Mouse (Mus musculus): ENCODE measurements around the gene Gmpr2. TPM values are rescaled to one million over a fixed set of nuclear protein-coding genes. Genes with fewer than 3 reads are reported as not detected.

Gene Gmpr2
- total and polyA plus RNA-seq, 2 experiments from 2014 or later: 24.3 to 36.9 TPM

- ATAC-seq (no peak), DNase-seq (ENCODE audit: low spot score) (no peak)
- H3K27ac ChIP-seq: no peak overlapping the region
- WGBS: 89% methylated on average over 7 of the region's 7 CpGs
- no peak overlapping the region for H3K4me3 ChIP-seq (ENCODE audit: low read length)
- no peaks in the 10 kb centered on the region for H3K4me1 ChIP-seq (ENCODE audit: insufficient read depth, low read length)
- H3K27me3 ChIP-seq (ENCODE audit: insufficient read depth, low read length): no peaks in the 10 kb centered on the region
- no peak for TF ChIP-seq CTCF (IDR thresholded peaks at IDR 0.05; ENCODE audit: low read depth)
- H3K36me3 ChIP-seq (ENCODE audit: insufficient read depth, low read length): no peaks in the 10 kb centered on the region
- no peak overlapping the region for H3K4me2 ChIP-seq (ENCODE audit: low read depth, low read length)
- no peaks in the 10 kb centered on the region for H3K9me3 ChIP-seq (ENCODE audit: low read length)
- H3K9ac ChIP-seq (replicated peaks; ENCODE audit: low read length): no peak overlapping the region
Measured at GRCm38 (mm10) chr14:55651528-55651927, 20.2 kb upstream of the Gmpr2 start.

- Histone ChIP-seq H3K36me3 (ENCODE audit: insufficient read depth, low read length) (peaks cover 8% of the 10 kb centered on the region; the same call in 1 of the 2 replicates), H3K27ac (no peak overlapping the region), H3K27me3 (ENCODE audit: insufficient read depth, low read length) (no peaks in the 10 kb centered on the region), H3K4me2 (ENCODE audit: low read depth, low read length) (no peak overlapping the region), H3K9ac (replicated peaks; ENCODE audit: low read length) (no peak overlapping the region), H3K4me3 (ENCODE audit: low read length) (no peak overlapping the region), H3K4me1 (ENCODE audit: insufficient read depth, low read length) (no peaks in the 10 kb centered on the region; the same call in 1 of the 2 replicates), H3K9me3 (ENCODE audit: low read length) (no peaks in the 10 kb centered on the region)
- TF ChIP-seq CTCF (IDR thresholded peaks at IDR 0.05; ENCODE audit: low read depth): no peak
- WGBS: 87% methylated on average over 3 of the region's 3 CpGs
- ATAC-seq: no peak
- DNase-seq (ENCODE audit: low spot score): no peak
Measured at GRCm38 (mm10) chr14:55656935-55657334, 14.8 kb upstream of the Gmpr2 start.

DNA sequence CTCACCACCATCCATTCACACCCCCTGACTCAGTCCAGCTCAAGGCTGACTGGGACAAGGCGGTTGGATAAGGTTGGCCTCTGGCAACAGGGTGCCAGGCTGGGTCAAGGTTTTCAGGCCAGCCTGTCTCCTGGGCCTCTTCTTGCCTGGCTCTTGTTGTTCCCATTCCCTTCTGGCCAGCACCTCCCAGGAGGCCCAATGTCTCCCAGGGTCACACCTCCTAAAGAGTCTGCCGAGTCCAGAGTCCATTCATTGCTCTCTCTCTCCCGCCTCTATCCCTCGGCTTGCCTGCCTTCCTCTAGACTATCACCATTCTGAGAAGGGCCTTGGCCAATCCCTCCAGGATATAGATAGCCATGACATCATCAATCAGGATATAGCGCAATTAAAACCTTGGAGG, 13.7 kb upstream of the Gmpr2 start:
- no peak for TF ChIP-seq CTCF (IDR thresholded peaks at IDR 0.05; ENCODE audit: low read depth)
- DNase-seq (ENCODE audit: low spot score) (no peak), ATAC-seq (no peak)
- Histone ChIP-seq H3K27me3 (ENCODE audit: insufficient read depth, low read length) (no peaks in the 10 kb centered on the region), H3K4me3 (ENCODE audit: low read length) (no peak overlapping the region), H3K27ac (no peak overlapping the region), H3K36me3 (ENCODE audit: insufficient read depth, low read length) (peaks cover 14% of the 10 kb centered on the region; the same call in 1 of the 2 replicates), H3K9ac (replicated peaks; ENCODE audit: low read length) (no peak overlapping the region), H3K4me2 (ENCODE audit: low read depth, low read length) (no peak overlapping the region), H3K4me1 (ENCODE audit: insufficient read depth, low read length) (no peaks in the 10 kb centered on the region; the same call in 1 of the 2 replicates), H3K9me3 (ENCODE audit: low read length) (no peaks in the 10 kb centered on the region)
- 91% methylated on average over 5 of the region's 5 CpGs for WGBS

- Histone ChIP-seq H3K4me1 (ENCODE audit: insufficient read depth, low read length) (no peaks in the 10 kb centered on the region; the same call in 1 of the 2 replicates), H3K27me3 (ENCODE audit: insufficient read depth, low read length) (no peaks in the 10 kb centered on the region), H3K4me2 (ENCODE audit: low read depth, low read length) (peak within 1 kb of the TSS; percentile 74), H3K9me3 (ENCODE audit: low read length) (no peaks in the 10 kb centered on the region), H3K4me3 (ENCODE audit: low read length) (peak within 1 kb of the TSS; percentile 70), H3K9ac (replicated peaks; ENCODE audit: low read length) (peak within 1 kb of the TSS; percentile 76), H3K27ac (peak within 1 kb of the TSS; percentile 88), H3K36me3 (ENCODE audit: insufficient read depth, low read length) (peaks cover 21% of the 10 kb centered on the region; the same call in 1 of the 2 replicates)
- under 1% methylated on average over 39 of the region's 39 CpGs for whole genome bisulfite sequencing
- DNase-seq (ENCODE audit: low spot score): peak; percentile 96
- TF ChIP-seq CTCF (IDR thresholded peaks at IDR 0.05; ENCODE audit: low read depth): peak; percentile 69
- peak; percentile 97 for ATAC-seq
Measured at GRCm38 (mm10) chr14:55659960-55660573, 11.7 kb upstream of the Gmpr2 start, which contains the start of gene Mdp1. TSS of gene Mdp1 (minus strand) at chr14:55660508.

DNA sequence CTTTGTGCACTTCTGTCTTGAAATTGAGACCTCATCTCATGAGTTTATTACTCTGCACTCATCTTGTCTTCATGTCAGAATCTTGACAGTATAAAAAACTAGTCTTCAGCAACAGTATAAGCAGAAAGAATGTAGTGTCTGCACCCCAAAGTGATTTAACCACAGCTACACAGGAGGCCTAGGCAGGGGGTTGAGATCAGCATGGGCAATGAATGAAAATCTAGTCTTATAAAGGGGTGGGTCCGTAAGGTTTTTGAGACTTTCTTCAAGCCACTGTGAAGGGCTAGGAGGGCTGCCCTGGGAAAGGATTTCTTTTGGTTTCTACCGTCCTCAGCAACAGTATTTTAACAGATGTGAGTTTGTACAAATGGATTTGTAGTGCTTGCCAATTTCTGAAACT, 11.1 kb upstream of the Gmpr2 start:
- DNase-seq (ENCODE audit: low spot score) (no peak), ATAC-seq (no peak)
- 29% methylated on average over 2 of the region's 2 CpGs for WGBS
- Histone ChIP-seq H3K4me3 (ENCODE audit: low read length) (peak overlapping the region; percentile 70; the same call in 1 of the 2 replicates), H3K9ac (replicated peaks; ENCODE audit: low read length) (no peak overlapping the region), H3K27ac (0 out of 2 replicates have a peak overlapping the region, but pooled peaks have one; percentile 88), H3K9me3 (ENCODE audit: low read length) (no peaks in the 10 kb centered on the region), H3K4me1 (ENCODE audit: insufficient read depth, low read length) (no peaks in the 10 kb centered on the region; the same call in 1 of the 2 replicates), H3K27me3 (ENCODE audit: insufficient read depth, low read length) (no peaks in the 10 kb centered on the region), H3K36me3 (ENCODE audit: insufficient read depth, low read length) (peaks cover 21% of the 10 kb centered on the region; the same call in 1 of the 2 replicates), H3K4me2 (ENCODE audit: low read depth, low read length) (peak overlapping the region; percentile 74)
- no peak for TF ChIP-seq CTCF (IDR thresholded peaks at IDR 0.05; ENCODE audit: low read depth)

DNA sequence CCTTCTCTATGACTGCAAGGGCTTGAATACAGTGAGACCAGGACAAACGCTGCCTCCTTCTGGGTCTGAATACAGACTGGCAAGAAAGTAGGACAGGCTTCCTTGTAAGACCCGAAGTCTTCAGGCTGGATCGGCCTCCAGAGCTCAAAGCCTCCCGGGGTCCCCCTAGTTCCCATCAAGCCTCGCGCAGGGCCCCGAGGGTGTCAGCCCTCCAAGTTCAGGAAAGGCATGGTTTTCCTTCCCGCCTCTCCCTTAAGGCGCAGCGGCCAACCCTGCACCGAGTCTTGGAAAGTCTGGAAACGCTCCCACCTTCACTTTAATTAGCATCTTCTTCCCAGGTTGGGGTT, 282 bp upstream of the Gmpr2 start:
- H3K4me2 ChIP-seq (ENCODE audit: low read depth, low read length): peak overlapping the region; percentile 62
- H3K27me3 ChIP-seq (ENCODE audit: insufficient read depth, low read length): no peaks in the 10 kb centered on the region
- H3K27ac ChIP-seq: peak overlapping the region; percentile 82
- DNase-seq (ENCODE audit: low spot score) (no peak), ATAC-seq (peak; percentile 60)
- H3K9ac ChIP-seq (replicated peaks; ENCODE audit: low read length): peak overlapping the region; percentile 54
- peaks cover 13% of the 10 kb centered on the region; the same call in 1 of the 2 replicates for H3K36me3 ChIP-seq (ENCODE audit: insufficient read depth, low read length)
- H3K9me3 ChIP-seq (ENCODE audit: low read length): no peaks in the 10 kb centered on the region
- H3K4me3 ChIP-seq (ENCODE audit: low read length): peak overlapping the region; percentile 60
- under 1% methylated on average over 12 of the region's 12 CpGs for WGBS
- no peak for TF ChIP-seq CTCF (IDR thresholded peaks at IDR 0.05; ENCODE audit: low read depth)
- H3K4me1 ChIP-seq (ENCODE audit: insufficient read depth, low read length): peaks cover 4% of the 10 kb centered on the region

DNA sequence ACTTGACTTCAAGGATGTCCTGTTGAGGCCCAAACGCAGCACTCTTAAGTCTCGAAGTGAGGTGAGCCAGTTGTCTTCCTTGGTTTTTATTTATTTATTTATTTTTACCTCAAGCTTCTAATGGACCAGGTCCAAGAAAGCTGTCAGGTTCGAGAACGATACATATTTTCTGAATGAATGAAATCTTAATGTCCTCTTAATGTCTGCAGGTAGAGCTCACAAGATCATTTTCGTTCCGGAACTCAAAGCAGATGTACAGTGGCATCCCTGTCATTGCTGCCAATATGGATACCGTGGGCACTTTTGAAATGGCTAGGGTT, 960 bp downstream of the Gmpr2 start:
- no peak overlapping the region for H3K9ac ChIP-seq (replicated peaks; ENCODE audit: low read length)
- TF ChIP-seq CTCF (IDR thresholded peaks at IDR 0.05; ENCODE audit: low read depth): no peak
- WGBS: 82% methylated on average over 7 of the region's 7 CpGs
- H3K36me3 ChIP-seq (ENCODE audit: insufficient read depth, low read length): peaks cover 16% of the 10 kb centered on the region; the same call in 1 of the 2 replicates
- no peaks in the 10 kb centered on the region for H3K27me3 ChIP-seq (ENCODE audit: insufficient read depth, low read length)
- no peaks in the 10 kb centered on the region for H3K9me3 ChIP-seq (ENCODE audit: low read length)
- H3K4me1 ChIP-seq (ENCODE audit: insufficient read depth, low read length): peaks cover 4% of the 10 kb centered on the region
- H3K27ac ChIP-seq: 0 out of 2 replicates have a peak overlapping the region, but pooled peaks have one; percentile 82
- DNase-seq (ENCODE audit: low spot score) (no peak), ATAC-seq (no peak)
- peak overlapping the region; percentile 60 for H3K4me3 ChIP-seq (ENCODE audit: low read length)
- peak overlapping the region; percentile 62 for H3K4me2 ChIP-seq (ENCODE audit: low read depth, low read length)

Data from hindbrain, postnatal 0 days (tissue).